Mouse (Mus musculus) liver, adult 2 months (tissue): ENCODE measurements at regions not wholly inside any gene's neighbourhood (a gene's known extent, or its start where the extent isn't known, plus 50 kb on each side); places are given as distances from the start of the nearest gene placed in this dataset.

Source experiments
- DNase-seq: peaks from one replicate; pipeline ENCODE4 v3.0.0-alpha.2; 2011; ENCODE audit warnings: low read depth, low spot score; ENCODE audit errors: extremely low read depth
- H3K27ac ChIP-seq: fragments of 200-500 bp; replicated peaks from 2 replicates; pipeline ENCODE4 v1.5.1; 2012; ENCODE audit warnings: low read depth, mild to moderate bottlenecking, control low read depth, inconsistent platforms, low read length; ENCODE audit not compliant: insufficient read depth
- H3K27me3 ChIP-seq: fragments of 200-500 bp; 2 replicates; pipeline ENCODE4 v1.6.1; 2012; ENCODE audit warnings: mild to moderate bottlenecking, moderate library complexity, low read length, inconsistent platforms; ENCODE audit not compliant: control insufficient read depth, insufficient read depth
- H3K36me3 ChIP-seq: fragments of 200-500 bp; 2 replicates; pipeline ENCODE4 v1.6.1; 2012; ENCODE audit warnings: low read length, inconsistent platforms; ENCODE audit not compliant: control insufficient read depth, insufficient read depth
- H3K4me1 ChIP-seq: fragments of 200-500 bp; 2 replicates; pipeline ENCODE4 v1.6.1; 2011; ENCODE audit warnings: low read length; ENCODE audit not compliant: control insufficient read depth, insufficient read depth
- H3K4me3 ChIP-seq: fragments of 200-500 bp; 2 replicates; pipeline ENCODE4 v1.5.1; 2011; ENCODE audit warnings: low read depth, mild to moderate bottlenecking, control low read depth, low read length, moderate library complexity; ENCODE audit not compliant: insufficient read depth
- H3K79me2 ChIP-seq: fragments of 200-500 bp; 2 replicates; pipeline ENCODE4 v1.6.1; 2012; ENCODE audit warnings: inconsistent platforms, mild to moderate bottlenecking, low read length, moderate library complexity; ENCODE audit not compliant: control insufficient read depth, insufficient read depth
- H3K9ac ChIP-seq: fragments of 200-500 bp; 2 replicates; pipeline ENCODE4 v1.6.1; 2012; ENCODE audit warnings: low read depth, mild to moderate bottlenecking, control low read depth, inconsistent platforms, low read length
- CTCF ChIP-seq: fragments of 200-500 bp; IDR thresholded peaks from 2 replicates; pipeline ENCODE4 v1.5.1; 2011; ENCODE audit warnings: low read depth, low read length, control low read depth
- POLR2A ChIP-seq: fragments of 200-500 bp; IDR thresholded peaks from 2 replicates; pipeline ENCODE4 v1.6.1; 2011; ENCODE audit warnings: low read length, control low read depth; ENCODE audit not compliant: insufficient read depth; ENCODE audit errors: extremely low read depth
- WGBS: fragments of 180-500 bp; shearing (Covaris S2); methylation state at CpG from one replicate; pipeline ENCODE4 v1.1.7; 2018; 5-methylcytosine and 5-hydroxymethylcytosine counted together

DNA sequence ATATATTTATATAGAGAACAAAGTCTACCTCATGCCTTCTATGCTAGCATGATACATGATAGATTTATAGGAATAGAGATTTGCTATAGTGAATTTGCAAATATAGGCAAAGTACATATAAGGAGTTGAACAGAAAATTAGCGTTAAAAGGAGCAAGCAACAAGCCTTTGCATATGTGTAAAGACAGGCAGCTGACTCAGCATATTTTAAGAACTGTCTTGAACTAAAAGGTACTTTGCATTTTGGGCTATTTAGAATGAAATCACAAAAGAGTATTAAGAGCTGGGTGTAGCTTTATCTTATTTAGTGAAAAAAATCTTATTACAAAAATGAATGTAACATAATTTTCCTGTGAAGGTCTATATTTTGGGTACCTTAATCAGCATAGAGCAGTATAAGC, 149.9 kb upstream of the Syt1 start:
- H3K4me3 ChIP-seq: no peak overlapping the region
- H3K79me2 ChIP-seq: no peaks in the 10 kb centered on the region
- no peak for DNase-seq
- WGBS: 96% methylated on average over 1 of the region's 1 CpGs
- no peak overlapping the region for H3K9ac ChIP-seq
- TF ChIP-seq CTCF: no peak
- no peak for TF ChIP-seq POLR2A
- H3K4me1 ChIP-seq: no peaks in the 10 kb centered on the region
- H3K36me3 ChIP-seq: no peaks in the 10 kb centered on the region
- H3K27ac ChIP-seq: no peak overlapping the region
- no peaks in the 10 kb centered on the region for H3K27me3 ChIP-seq

DNA sequence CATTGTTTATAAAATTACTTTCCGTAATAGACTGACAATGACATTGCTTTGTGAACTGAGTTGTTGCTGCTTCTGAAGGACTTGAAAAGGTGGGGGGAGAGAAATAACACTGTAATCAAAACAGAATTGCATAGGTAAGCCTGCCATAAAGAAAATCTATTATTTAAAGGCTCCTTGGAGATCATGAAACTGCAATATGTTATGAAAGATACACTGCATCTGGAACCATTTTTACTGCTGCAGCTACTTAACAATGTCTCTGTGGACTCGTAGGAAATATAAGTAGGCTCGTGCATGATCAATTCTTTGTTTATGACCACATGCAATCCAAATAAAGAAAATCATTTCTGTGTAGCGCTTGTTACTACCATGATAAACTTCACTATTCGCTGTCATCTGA, 145.0 kb upstream of the Syt1 start:
- WGBS: 83% methylated on average over 5 of the region's 5 CpGs
- no peaks in the 10 kb centered on the region for H3K27me3 ChIP-seq
- no peaks in the 10 kb centered on the region for H3K4me1 ChIP-seq
- H3K79me2 ChIP-seq: no peaks in the 10 kb centered on the region
- H3K27ac ChIP-seq: no peak overlapping the region
- TF ChIP-seq POLR2A (no peak), CTCF (no peak)
- no peak overlapping the region for H3K9ac ChIP-seq
- no peak for DNase-seq
- H3K36me3 ChIP-seq: no peaks in the 10 kb centered on the region
- H3K4me3 ChIP-seq: no peak overlapping the region

DNA sequence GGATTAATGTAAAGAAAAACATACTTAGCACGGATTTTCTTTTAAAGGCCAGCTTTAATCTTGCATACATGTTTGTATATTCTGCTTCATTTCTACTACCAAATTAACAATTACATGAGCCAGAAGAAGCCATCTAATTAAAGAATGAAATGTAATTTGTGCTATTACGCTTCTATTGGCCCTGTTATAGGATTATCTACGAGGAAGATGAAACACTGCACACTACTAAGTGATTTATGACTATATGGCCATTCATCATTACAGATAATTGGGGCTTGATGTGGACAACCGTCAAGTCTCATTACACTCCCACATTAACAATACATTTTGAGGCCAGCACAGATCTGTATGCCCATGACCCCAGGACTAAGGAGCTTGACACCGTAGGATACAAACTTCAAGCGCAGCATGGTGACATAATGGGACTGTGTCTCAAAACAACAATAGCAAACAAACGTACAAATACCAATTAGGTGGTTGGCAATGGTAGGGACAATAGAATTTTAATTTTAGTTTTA, 129.7 kb upstream of the Syt1 start:
- TF ChIP-seq CTCF: no peak
- TF ChIP-seq POLR2A: no peak
- no peak overlapping the region for H3K9ac ChIP-seq
- no peaks in the 10 kb centered on the region; the same call in 1 of the 2 replicates for H3K4me1 ChIP-seq
- no peaks in the 10 kb centered on the region for H3K79me2 ChIP-seq
- 83% methylated on average over 7 of the region's 7 CpGs for WGBS
- no peaks in the 10 kb centered on the region for H3K36me3 ChIP-seq
- DNase-seq: no peak
- H3K27me3 ChIP-seq: no peaks in the 10 kb centered on the region
- H3K27ac ChIP-seq: no peak overlapping the region
- H3K4me3 ChIP-seq: no peak overlapping the region

DNA sequence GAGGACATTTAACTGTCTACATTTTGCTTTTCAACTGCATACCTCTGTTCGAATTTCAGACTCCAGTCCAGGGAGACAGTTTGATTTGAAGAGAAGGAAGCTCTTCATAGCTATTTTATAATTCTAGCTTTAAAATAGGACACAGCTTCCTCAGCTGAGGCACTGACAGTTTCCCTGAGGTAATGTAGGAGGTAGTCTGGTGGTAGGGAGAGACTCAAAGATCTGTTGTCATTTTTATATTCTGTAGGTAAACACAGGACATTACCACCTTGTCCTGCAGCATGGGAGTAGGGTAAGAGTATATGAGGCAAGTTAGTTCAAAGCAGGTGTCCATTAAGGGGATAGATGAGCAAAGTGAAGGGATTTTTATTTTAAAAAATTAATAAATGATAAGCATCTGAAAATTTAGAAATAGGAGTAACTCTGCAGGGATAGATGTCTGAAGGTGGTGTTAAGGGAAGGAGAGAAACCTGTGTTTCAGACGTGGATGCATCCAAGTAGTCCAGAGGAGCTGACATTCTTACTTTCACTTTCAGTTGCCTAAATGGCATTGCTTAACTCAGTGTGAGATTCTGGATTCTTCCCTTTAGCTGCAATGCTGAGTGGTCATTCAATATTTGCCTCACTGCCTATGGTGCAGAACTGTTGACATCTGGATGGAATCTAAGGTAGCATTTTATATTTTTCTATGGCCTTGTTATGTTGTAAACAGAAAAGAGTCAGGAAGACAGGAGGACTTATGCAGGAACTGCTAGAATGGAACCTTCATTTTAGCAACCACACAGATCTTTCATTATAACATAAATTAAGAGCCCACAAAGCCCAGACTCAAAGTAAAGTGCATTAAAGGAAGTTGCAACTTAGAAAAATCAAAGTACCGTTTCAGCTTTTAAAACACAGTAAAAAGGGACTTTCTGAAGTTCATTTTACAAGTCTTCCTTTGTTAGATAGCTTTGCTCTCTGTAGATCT, 126.3 kb upstream of the Syt1 start:
- Histone ChIP-seq H3K36me3 (no peaks in the 10 kb centered on the region), H3K79me2 (no peaks in the 10 kb centered on the region), H3K9ac (no peak overlapping the region), H3K4me1 (no peaks in the 10 kb centered on the region; the same call in 1 of the 2 replicates), H3K27me3 (no peaks in the 10 kb centered on the region), H3K27ac (no peak overlapping the region), H3K4me3 (no peak overlapping the region)
- 40% methylated on average over 3 of the region's 3 CpGs for WGBS
- TF ChIP-seq CTCF: no peak
- no peak for TF ChIP-seq POLR2A
- peak; percentile 51 for DNase-seq

DNA sequence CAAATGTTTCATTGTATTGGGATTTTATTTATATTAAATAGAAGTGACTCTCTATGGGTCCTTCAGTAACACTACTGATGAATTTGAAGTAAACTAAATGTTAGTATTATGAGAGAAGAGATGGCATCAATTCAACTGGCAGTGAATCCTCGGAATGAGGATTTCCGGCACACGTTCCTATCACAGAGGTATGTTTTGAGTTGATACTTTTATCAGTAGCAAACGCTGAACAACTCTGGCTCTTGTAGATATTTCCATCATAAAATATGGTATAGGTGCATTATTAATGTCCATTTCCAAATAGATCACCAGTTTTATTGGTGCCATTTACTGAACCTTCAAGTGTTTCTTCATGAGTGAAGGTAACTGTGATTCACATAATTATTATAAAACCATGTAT, 123.7 kb upstream of the Syt1 start:
- no peak overlapping the region for H3K27ac ChIP-seq
- no peak for DNase-seq
- no peaks in the 10 kb centered on the region for H3K79me2 ChIP-seq
- WGBS: 94% methylated on average over 4 of the region's 4 CpGs
- no peak overlapping the region for H3K4me3 ChIP-seq
- no peaks in the 10 kb centered on the region for H3K27me3 ChIP-seq
- H3K4me1 ChIP-seq: no peaks in the 10 kb centered on the region; the same call in 1 of the 2 replicates
- no peak overlapping the region for H3K9ac ChIP-seq
- TF ChIP-seq POLR2A (no peak), CTCF (no peak)
- H3K36me3 ChIP-seq: no peaks in the 10 kb centered on the region
